Mouse (Mus musculus): ENCODE measurements around the gene Cdh4. TPM values are rescaled to one million over a fixed set of nuclear protein-coding genes. Genes with fewer than 3 reads are reported as not detected.

The Cdh4 gene
- 10 to 100 TPM; 19.0 to 31.0 TPM for total RNA-seq (2021)

GRCm38 (mm10) chr2:179442191-179442540 is at the start of gene Cdh4:
Gene Cdh4 (plus strand): TSS chr2:179442431.
- intact Hi-C loops (cut with DNase I): loop anchor here (5.0 to 10.0 kb wide), 3 partner anchors 233 to 867 kb away; no protein-coding TSS in a partner anchor
- DNase-seq (ENCODE audit: low spot score in 2 of 2): peak in 1 of 2 experiments; percentile 81

GRCm38 (mm10) chr2:179395442-179395841 is 46.8 kb upstream of the Cdh4 start:
- intact Hi-C loops (cut with DNase I): no loop called here
- no peak for DNase-seq (ENCODE audit: low spot score in 2 of 2)

DNA sequence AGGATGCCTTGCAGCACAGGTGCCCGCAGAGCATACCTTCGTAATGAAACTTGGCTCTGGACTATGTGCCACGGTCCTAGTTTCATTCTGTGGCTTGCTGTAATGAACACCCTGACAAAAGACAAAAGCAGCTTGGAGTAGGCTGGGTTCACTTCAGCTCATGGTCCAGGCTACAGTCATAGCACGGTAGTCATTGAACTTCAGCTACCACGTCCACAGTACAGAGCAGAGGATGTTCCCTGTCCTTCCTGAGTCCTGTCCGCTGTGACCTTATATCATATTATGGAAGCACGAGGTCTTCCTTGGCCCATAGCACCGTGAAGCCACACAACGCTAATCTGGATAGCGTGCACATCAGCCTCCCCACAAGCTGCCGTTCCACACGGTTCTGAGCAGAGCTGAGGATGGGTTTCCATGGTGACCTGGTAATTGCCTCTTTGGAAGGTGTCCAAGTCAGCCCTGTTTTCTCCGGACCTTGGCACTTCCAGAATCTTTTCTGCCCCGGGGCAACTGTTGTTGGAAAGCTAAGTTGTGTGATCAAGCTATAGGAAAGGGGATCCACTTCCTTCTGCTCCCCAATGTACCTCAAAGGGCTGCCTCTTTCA is 42.5 kb upstream of the Cdh4 start:
- DNase-seq (ENCODE audit: low spot score in 2 of 2): peak in 1 of 2 experiments; percentile 6
- intact Hi-C loops (cut with DNase I): no loop called here

- intact Hi-C loops (cut with DNase I): no loop called here
- DNase-seq (ENCODE audit: low spot score in 2 of 2): no peak
Measured at GRCm38 (mm10) chr2:179410866-179411561, 31.2 kb upstream of the Cdh4 start.

- no peak for DNase-seq (ENCODE audit: low spot score in 2 of 2)
Measured at GRCm38 (mm10) chr2:179412966-179413365, 29.3 kb upstream of the Cdh4 start.

DNA sequence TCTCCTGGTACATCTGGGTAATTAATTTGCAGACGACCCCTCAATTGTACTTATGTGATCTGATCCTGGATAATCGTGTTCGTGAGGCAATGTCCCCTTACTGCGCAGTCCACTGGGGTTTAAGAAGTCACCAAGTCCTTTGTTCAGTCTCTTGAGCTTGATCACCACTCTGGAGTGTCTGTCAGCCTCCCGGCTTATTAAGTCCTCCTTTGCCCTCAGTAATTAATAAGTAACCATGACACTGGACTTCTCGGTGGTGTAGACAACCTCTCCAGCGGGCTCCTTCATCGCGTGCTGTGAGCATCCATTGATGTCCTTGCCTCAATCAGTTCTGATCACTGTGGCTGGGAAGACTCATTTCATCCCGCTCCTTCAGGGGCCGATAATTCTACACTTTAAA is 28.0 kb upstream of the Cdh4 start:
- intact Hi-C loops (cut with DNase I): no loop called here
- DNase-seq (ENCODE audit: low spot score in 2 of 2): no peak

More at GRCm38 (mm10) chr2:179412966-179413365, 29.3 kb upstream of the Cdh4 start:
- intact Hi-C loops (cut with DNase I): no loop called here

DNA sequence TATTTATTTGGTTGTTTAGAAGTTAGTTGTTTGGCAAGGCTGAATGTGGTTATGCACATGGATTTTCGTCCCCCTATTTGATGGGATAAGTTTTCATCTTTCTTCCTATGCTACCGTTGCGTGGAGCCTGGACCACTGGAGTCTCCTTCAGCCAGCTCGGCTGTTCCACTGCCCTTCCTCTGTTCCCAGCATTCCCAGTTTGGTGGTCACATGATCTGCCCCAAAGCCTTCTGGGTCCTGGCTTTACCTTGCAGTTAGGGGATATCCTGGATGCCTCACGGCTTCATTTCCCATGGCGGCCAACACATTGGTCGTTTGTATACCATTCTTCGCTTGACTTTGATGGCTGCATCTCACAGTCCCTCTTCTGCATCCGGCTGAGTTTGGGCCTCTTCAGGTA is 27.5 kb upstream of the Cdh4 start:
- intact Hi-C loops (cut with DNase I): no loop called here
- DNase-seq (ENCODE audit: low spot score in 2 of 2): no peak

DNA sequence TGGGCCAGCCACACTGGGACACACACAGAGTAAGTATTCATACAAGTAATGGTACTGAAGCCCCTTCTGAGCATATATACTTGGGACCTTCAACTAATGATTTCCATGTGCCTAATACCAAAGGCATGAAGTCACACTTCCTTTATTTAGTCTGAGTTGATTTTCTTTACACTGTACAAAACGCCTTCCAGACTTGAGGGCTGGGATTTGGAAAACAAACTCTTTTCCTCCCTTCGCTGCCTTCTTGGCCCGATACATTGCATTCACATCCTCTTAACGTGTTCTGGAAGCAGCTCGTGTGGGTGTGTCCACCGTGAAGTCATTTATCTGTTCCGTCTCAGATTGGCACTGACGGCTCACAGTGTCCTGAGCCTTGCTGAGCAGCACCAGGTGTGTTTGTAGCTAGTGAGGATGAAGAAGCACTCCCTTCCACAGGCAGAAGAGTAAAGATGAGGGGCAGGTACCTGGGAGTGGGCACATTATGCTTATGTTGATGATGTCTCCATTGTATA is 26.3 kb upstream of the Cdh4 start:
- intact Hi-C loops (cut with DNase I): no loop called here
- DNase-seq (ENCODE audit: low spot score in 2 of 2): no peak

DNA sequence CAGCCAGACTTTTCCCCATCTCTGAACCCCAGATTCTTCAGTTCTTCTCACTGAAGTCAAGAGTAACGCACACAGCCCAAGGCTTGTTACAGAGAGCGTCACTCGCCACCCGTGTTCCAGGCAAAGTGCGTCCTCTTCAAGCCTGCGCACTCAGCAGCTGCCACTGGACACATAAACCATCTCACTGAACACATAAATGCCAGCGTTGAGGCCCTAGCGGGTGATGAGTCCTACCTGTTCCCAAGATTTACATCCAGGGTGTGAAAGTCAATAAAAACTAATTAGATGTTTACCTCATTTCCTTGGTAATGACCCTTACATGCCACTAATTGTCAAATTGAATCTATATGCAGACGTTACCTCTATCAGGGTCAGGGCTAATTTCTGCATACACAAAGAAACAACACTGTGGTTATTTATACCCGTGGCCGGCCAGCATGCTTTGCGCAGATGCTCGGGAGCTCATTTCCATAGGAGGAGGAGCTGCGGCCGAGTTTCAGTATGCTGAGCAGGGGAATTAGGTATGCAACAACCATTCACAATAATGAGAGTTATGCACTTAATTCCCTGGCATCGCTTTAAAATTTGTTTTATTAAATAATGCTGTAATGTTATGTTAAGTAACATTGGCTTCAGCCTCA is 25.5 kb upstream of the Cdh4 start:
- intact Hi-C loops (cut with DNase I): no loop called here
- DNase-seq (ENCODE audit: low spot score in 2 of 2): no peak

- DNase-seq (ENCODE audit: low spot score in 2 of 2): no peak
Measured at GRCm38 (mm10) chr2:179425602-179426001, 16.6 kb upstream of the Cdh4 start.

GRCm38 (mm10) chr2:179428889-179429288 is 13.3 kb upstream of the Cdh4 start:
- intact Hi-C loops (cut with DNase I): no loop called here
- no peak for DNase-seq (ENCODE audit: low spot score in 2 of 2)

More at GRCm38 (mm10) chr2:179425602-179426001, 16.6 kb upstream of the Cdh4 start:
- intact Hi-C loops (cut with DNase I): no loop called here

DNA sequence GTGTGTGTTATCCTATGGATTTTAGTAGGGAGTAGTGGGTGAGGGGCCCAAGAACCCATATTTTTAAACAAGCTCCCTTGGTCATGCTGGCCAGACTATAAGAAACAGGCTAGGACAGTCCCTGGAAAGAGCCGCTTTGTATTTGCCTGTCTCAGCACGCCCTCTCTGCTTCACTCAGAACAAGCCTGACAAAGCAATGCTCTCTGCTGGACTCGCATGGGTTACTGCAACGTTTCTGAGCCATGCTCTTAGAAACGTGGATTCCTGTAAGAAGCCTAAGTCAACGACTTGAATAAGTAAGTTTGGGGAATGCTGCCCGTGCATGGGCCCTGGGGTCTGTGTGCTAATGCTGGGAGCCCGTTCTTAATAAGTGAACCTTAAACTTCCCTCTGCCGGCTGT is 2.1 kb upstream of the Cdh4 start:
- no peak for DNase-seq (ENCODE audit: low spot score in 2 of 2)

DNA sequence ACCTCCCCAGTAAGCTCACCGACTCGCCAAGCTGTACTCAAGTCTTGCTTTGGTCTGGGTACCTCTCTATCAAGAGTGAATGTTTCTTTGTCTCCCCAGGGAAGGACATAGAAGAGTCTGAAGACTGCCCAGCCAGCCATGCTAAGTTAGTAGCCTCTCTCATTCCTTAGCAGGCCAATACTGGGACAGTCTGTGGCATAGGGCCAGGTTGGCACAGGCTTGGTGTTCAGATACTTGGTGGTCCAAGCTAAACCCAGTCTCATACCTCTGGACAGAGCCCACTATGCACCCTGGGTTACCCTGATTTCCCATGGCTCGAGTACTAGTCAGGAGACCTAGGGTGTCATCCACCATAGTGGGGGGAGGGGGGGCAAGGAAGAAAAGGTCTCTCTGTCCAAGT is 1.1 kb upstream of the Cdh4 start:
- intact Hi-C loops (cut with DNase I): loop anchor here (5.0 to 10.0 kb wide), 3 partner anchors 234 to 866 kb away; no protein-coding TSS in a partner anchor
- DNase-seq (ENCODE audit: low spot score in 2 of 2): no peak

More for the DNA sequence above, 2.1 kb upstream of the Cdh4 start:
- intact Hi-C loops (cut with DNase I): loop anchor here (5.0 to 10.0 kb wide), 3 partner anchors 235 to 865 kb away; no protein-coding TSS in a partner anchor

DNA sequence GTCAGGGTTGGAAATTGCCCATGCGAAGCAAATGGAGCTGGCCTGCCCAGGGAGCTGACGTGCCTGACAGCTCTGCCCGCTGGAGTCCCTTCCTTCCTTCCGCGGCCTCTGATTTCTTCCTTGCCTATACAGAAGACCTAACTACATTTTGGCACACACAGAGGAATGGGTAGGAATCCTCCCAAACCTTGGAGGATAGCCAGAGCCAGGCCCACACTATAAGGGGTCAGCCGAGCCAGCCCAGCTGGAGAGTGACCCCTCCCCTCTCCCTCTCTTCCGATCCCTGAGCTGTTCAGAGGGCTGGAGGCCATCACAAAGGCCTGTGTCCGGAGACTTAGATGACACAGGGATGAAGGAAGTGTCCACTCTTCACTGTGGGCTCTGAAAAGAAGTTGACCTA is 514 bp upstream of the Cdh4 start:
- intact Hi-C loops (cut with DNase I): loop anchor here (5.0 to 10.0 kb wide), 3 partner anchors 233 to 867 kb away; no protein-coding TSS in a partner anchor

DNA sequence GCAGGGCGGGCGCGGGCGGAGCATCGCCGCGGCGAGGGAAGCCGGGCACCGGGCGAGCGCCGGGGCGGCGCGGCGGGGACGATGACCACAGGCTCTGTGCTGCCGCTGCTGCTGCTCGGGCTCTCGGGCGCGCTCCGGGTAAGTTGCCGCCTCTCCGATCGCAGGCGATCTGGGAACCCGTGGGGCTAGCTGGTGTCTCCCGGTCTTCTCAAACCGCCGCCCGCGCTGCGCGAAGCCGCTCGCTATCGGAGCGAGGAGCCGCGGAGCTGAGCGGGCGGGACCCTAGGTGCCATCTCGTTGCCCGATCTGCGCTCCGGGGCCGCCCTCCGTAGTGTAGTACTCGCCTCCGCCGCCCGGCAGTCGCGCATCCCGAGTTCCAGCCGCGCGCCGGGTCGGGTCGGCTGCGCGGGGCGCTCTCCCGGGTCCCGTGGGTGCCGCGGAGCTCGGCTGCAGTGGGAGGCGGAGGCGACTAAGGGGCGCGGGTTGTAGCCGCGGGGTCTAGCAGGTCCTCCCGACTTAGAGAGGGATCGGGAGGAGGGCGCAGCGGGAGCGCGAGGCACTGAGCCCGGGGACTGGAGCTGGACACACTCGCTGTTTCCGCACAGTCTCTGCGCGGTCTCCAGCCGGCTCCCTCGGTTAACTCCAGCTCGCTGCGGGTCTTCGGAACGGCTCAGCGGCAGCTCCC is 452 bp downstream of the Cdh4 start:
- intact Hi-C loops (cut with DNase I): loop anchor here (5.0 to 10.0 kb wide), 3 partner anchors 232 to 868 kb away; no protein-coding TSS in a partner anchor
- peak; percentile 66 to 73 for DNase-seq (ENCODE audit: low spot score in 2 of 2)

More for the DNA sequence above, 514 bp upstream of the Cdh4 start:
- no peak for DNase-seq (ENCODE audit: low spot score in 2 of 2)

- peak; percentile 59 to 69 for DNase-seq (ENCODE audit: low spot score in 2 of 2)
- intact Hi-C loops (cut with DNase I): loop anchor here (5.0 to 10.0 kb wide), 3 partner anchors 231 to 869 kb away; no protein-coding TSS in a partner anchor
Measured at GRCm38 (mm10) chr2:179443226-179443815, 1.1 kb downstream of the Cdh4 start.

- intact Hi-C loops (cut with DNase I): loop anchor here (5.0 to 10.0 kb wide), 3 partner anchors 231 to 869 kb away; no protein-coding TSS in a partner anchor
- DNase-seq (ENCODE audit: low spot score in 2 of 2): no peak
Measured at GRCm38 (mm10) chr2:179443959-179444358, 1.7 kb downstream of the Cdh4 start.

DNA sequence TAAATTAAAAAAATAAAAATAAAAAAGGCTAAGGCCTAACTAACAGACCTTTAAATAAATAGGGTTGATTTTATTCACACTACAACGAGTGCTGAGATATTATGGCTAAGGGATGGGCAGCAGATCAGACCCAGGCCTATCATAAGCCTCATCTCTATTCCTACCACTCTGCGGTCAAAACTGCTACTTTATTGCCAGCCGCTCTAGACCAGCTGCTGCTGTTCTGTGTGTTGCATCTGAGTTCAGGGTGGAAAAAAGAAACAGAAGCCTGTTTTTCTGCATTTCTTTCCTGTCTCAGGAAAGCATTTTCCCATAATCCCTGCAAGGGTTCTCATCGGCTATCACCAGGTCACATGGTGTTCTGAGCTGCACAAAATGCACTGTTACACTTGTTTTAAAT is 6.0 kb downstream of the Cdh4 start:
- intact Hi-C loops (cut with DNase I): loop anchor here (10.0 kb wide), 2 partner anchors 227 to 873 kb away; no protein-coding TSS in a partner anchor
- DNase-seq (ENCODE audit: low spot score in 2 of 2): no peak

GRCm38 (mm10) chr2:179449018-179449417 is 6.8 kb downstream of the Cdh4 start:
- intact Hi-C loops (cut with DNase I): loop anchor here (10.0 kb wide), 2 partner anchors 226 to 874 kb away; no protein-coding TSS in a partner anchor
- no peak for DNase-seq (ENCODE audit: low spot score in 2 of 2)
